Mouse (Mus musculus): ENCODE data around the gene Ifna15.

The Ifna15 gene

GRCm38 (mm10) chr4:88513743-88514142, 44.3 kb downstream of the Ifna15 start:
- ATAC-seq (ENCODE audit: low TSS enrichment): no peak

Measured in frontal cortex, adult (tissue).